Mouse (Mus musculus) 3134 (cell line): ENCODE results near the gene Ypel3.

ENCODE experiments used
- DNase-seq: peaks from one replicate; pipeline ENCODE4 v3.0.0-alpha.2; 2011; ENCODE audit warnings: low spot score; ENCODE audit not compliant: insufficient read length; ENCODE audit errors: extremely low read depth

Ypel3 gene

GRCm38 (mm10) chr7:126791851-126792720 is 15.3 kb downstream of the Ypel3 start, which contains the start of gene Ppp4c:
Ppp4c (minus strand) TSS chr7:126792496.
- peak; percentile 92 for DNase-seq

GRCm38 (mm10) chr7:126792721-126793443 is 16.1 kb downstream of the Ypel3 start:
- no peak for DNase-seq

DNA sequence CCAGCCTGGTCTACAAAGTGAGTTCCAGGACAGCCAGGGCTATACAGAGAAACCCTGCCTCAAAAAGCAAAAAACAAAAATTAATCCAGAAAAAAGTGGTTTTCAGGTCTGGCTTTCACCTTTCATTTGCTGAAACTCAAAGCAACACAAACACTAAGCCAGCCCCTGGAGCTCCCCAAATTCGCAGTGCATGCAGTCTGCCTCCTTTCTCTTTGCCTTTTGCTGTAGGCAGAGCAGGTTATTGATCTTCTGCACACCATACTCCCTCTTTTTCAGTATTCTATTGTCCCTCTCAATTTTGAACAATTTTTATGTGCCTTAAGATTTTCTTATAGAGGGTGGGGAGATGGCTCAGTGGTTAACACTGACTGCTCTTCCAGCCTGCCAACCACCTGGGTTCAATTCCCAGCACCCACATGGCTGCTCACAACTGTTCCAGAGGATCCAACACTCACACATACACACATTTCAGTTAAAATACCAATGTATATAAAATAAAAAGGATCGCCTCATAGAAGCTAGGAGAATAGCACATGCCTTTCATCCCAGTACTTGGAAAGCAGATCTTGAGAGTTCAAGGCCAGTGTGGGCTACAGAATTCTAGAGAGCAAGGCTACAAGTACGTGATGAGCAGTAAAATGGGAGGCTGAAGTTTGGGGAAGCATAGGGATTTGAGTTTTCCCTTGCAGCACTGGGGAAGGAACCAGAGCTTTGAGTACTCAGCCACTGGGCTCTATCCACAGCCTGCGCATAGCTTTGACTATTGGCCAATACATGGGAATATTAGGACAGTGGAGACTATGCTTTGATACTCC is 16.9 kb downstream of the Ypel3 start:
- no peak for DNase-seq

- DNase-seq: no peak
These were observed 17.5 kb downstream of the Ypel3 start for GRCm38 (mm10) chr7:126794271-126794605.

DNA sequence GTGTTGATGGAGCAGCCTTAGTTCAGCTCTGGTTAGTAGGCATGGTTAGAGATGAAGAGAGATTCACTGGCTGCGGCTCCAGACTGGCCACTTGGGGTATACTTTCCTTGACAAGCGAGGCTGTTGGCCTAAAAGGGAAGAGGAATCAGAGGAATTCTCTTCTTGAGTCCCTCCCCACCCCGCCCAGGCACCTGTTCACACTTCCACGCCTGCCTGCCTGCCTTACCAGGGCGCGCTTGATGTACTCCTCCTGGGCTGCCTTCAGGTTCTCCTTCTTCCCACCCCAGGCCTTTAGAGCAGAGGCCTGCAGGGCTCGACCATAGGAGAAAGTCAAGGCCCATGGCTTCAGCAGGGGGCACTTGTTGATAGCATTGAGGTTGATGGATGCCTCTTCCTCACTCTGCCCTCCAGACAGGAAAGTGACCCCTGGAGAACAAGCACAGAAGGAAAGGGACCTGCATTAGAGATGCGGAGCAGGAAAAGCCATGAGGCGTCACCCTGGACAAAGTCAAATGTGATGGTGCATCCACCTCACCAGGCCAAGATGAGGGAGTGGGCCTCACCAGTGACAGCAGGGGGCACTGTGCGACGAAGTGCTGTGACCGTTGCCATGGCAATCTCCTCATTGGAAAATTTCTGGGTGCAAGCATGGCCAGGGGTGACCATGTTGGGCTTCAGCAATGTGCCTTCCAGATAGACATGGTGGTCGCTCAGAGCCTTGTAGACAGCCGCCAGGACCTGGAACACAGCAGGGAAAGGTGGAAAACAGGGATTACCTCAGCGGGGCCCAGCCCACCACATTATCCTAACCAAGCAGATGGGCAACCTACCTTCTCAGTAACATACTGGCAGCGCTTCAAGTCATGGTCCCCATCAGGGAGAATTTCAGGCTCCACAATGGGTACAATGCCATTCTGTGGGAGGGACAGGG is 18.9 kb downstream of the Ypel3 start:
- DNase-seq: no peak

DNA sequence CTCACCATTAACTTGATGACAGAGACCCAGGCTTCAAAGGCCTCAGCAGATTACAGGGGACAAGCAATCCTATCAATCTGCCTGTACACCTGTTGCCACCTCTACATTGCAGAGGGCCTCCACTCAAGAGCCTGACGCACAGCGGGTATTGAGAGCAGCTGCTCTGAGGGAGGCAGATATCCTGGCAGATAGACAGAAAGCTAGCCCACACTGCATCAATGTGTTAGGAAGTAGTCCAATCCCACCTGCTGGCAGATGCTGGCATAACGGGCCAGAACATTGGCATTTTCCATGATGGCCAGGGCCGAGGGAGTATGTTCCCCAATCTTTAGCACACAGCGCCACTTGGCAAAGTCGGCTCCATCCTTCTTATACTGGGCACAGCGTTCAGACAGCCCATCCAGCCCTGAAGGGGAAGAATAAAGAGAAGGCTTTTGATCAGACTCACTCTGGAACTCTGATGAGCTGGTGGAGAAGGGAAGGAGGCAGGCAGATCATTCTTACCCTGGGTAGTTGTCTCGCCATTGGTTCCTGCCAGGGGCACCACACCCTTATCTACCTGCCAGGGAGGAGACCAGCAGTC is 19.7 kb downstream of the Ypel3 start:
- DNase-seq: no peak

GRCm38 (mm10) chr7:126797411-126798126 is 20.8 kb downstream of the Ypel3 start, which contains the start of gene Fam57b:
Fam57b (plus strand) TSS chr7:126797668.
- DNase-seq: peak; percentile 58

DNA sequence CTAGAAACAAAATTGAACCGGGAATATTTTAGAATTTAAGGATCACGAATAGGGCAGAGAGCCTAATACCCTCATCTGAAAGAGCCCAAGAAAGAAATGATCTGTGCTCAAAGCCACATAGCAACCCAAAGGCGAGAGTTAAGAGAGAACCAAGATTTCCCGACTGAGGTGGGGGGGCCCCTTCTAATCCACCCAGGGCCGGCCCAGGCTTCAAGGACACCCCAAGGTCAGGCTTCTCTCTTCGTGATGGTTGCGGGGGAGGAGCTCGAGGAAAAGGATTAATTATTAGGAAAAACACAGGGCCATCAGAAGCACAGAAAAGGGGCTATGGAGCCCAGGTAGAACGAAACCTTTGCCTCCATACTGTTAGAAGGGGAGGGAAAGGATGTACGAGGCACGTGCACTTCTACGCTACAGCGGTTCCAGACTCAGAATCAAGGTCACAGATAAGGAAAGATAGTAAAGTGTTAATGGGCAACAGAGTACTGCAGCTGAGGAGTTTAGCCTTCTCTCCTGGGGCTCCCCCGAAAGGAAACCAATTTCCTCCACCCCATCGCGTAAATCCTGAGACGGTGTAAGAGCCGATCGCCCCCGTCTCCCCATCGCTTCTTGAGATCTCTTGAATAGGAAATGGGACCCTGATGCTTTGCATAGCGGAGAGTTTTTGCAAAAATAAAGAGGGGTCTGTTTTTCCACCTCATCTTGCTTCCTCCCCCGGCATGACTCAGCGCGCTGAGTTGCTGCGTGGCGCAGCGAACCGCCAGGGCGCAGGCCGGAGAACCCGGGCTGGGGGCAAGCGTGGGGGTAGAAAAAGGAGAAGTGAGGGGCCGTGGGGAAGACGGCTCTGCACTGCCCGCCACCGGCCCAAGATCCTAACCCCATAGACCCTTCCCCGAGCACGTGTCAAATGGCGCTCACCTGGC is 21.6 kb downstream of the Ypel3 start:
- DNase-seq: no peak

- peak; percentile 94 for DNase-seq
These were observed 22.3 kb downstream of the Ypel3 start for GRCm38 (mm10) chr7:126799050-126799467.

DNA sequence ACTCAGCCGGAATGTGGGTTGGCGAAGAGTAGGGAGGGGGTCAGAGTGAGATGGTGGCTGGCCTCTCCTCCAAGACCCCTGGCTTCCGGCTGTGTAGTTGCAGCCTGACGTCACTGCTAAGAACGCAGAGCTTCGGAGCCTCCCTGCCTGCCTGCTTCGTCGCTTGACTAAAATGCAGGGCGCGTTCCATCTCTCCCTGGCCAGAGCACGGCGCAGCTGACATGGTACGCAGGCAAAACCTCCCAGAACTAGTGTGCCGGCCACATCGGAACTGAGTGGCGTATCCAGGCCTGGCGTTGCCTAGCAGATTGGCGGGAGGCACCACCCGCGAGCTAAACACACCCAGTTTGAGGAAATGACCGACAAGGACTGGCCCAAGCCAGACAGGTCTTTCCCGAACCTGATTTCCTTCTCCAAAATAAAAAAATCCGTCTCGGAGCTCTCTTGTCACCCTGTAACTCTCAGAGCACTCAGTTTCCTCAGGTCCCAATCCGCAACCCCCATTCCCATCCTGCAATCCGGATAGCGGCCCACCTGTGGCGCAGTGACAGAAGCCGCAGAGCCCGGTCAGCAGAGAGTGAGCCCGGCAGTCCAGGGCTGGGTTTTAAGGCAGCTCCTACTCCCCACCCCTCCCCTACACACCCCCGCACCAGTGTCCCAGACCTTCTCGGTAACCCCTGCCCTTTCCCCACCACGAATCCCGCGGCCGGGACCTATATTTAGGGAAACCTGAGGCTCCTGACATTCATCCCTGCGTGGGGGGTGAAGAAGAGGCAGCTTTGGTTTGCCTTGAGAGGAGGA is 22.9 kb downstream of the Ypel3 start:
- peak; percentile 89 for DNase-seq

GRCm38 (mm10) chr7:126800269-126801056 is 23.7 kb downstream of the Ypel3 start:
- DNase-seq: no peak

DNA sequence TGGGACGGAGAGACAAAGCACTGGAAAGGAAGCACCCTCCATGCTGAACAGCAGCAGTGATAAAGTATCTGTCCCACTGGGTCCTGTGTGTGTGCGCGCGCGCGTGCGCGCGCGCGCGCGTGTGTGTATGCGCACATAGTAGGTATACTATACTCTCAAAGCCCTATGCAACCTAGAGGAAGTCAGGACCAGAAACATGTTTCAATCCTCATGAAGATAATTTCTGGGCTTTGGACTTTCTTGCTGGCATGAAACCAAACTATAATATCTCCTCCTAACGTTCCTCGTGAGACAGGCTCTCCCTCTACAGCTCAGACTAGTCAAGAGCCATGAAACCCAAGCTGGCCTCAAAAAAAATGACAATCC is 24.3 kb downstream of the Ypel3 start:
- DNase-seq: no peak

- DNase-seq: no peak
These were observed 25.6 kb downstream of the Ypel3 start for GRCm38 (mm10) chr7:126802134-126802889.

GRCm38 (mm10) chr7:126803181-126803580 is 26.4 kb downstream of the Ypel3 start:
- no peak for DNase-seq

DNA sequence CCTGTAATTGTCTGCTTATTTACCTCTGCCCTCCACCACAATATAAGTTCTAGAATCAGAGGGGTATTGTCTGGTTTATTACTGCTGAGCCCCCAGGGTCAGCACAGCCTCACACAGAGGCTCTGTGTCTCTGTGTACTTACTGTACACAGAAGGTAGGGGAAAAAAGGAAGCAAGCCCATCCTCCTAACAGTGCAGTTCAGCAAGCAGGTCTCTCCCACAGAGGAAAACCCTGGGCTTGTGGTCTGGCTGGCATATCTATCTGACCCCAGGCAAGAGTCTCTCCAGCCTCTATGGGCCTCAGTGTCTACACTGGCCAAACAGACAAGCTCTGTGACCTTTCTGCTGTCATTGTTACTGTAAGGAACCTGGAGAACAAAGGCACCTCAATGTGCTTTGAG is 27.0 kb downstream of the Ypel3 start:
- DNase-seq: no peak

- peak; percentile 65 for DNase-seq
These were observed 30.2 kb downstream of the Ypel3 start for GRCm38 (mm10) chr7:126806956-126807355.
